Comparison of ENCODE assay signal across 22 mouse cellular contexts in the genomic region with DNA sequence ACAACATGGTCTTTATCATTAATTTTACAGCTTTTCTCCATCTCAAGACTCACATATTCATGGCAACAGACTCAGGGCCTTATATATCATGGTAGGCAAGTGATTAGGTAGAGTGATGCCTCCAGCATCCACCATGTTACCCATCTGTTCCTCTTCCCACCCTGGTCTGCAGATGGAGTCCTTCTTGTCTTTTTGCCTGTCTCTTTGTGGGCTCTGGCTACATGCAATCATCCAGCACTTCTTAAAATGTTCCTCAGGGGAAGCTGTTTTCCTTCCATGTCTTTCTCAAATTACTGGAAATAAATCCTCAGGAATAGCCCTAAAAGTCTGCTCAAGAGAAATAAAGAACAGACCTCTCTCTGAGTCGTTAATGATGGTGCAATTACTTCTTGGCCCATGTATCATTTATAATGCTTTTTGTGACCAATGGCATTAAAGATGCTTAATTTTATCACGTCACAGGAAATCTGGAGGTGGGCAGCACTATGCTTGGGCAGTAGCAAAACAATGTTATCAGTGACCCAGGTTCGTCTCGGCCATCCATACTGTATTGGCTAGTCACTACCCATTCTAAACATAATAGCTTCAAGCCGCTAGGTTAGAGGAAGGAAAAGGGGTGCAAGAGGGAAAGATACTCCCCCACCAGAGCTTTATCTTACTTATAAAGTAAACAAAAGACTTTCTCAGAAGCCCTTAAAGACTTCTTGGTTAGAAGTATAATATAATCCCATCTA.
"Had no signal": no experiment of that assay in that cellular context is flagged by ENCODE, and none has a peak within 500 bp of the region (broad histone marks: within the 10 kb centered on the region; RNA-seq: fewer than 3 reads in every experiment).

No protein-coding gene starts in this region.

- ATAC-seq: forebrain, embryonic 15.5 days; forebrain, postnatal 0 days; hindbrain, postnatal 0 days; intestine, embryonic 16.5 days; liver, embryonic 12.5 days had no signal

- H3K9ac ChIP-seq: forebrain, embryonic 15.5 days; forebrain, postnatal 0 days; hindbrain, embryonic 13.5 days; hindbrain, embryonic 15.5 days; limb, embryonic 13.5 days; limb, embryonic 15.5 days; liver, embryonic 12.5 days; liver, embryonic 14.5 days had no signal

- H3K4me2 ChIP-seq: forebrain, embryonic 15.5 days; heart, embryonic 11.5 days; hindbrain, embryonic 13.5 days; hindbrain, embryonic 15.5 days; limb, embryonic 13.5 days; limb, embryonic 15.5 days; liver, embryonic 12.5 days had no signal

- H3K9me3 ChIP-seq: forebrain, embryonic 15.5 days; hindbrain, embryonic 13.5 days; hindbrain, embryonic 15.5 days; limb, embryonic 13.5 days; limb, embryonic 15.5 days; liver, embryonic 12.5 days had no signal

- H3K36me3 ChIP-seq: forebrain, embryonic 15.5 days; hindbrain, embryonic 13.5 days; hindbrain, embryonic 15.5 days; limb, embryonic 13.5 days; limb, embryonic 15.5 days; liver, embryonic 12.5 days had no signal

- H3K27ac ChIP-seq: forebrain, embryonic 15.5 days; hindbrain, embryonic 13.5 days; hindbrain, embryonic 15.5 days; hindbrain, postnatal 0 days; limb, embryonic 13.5 days; limb, embryonic 15.5 days; liver, embryonic 12.5 days; liver, embryonic 14.5 days had no signal

- H3K27me3 ChIP-seq: forebrain, embryonic 15.5 days; hindbrain, embryonic 13.5 days; hindbrain, embryonic 15.5 days; limb, embryonic 13.5 days; limb, embryonic 15.5 days; liver, embryonic 12.5 days had no signal

- H3K4me1 ChIP-seq: forebrain, embryonic 15.5 days; hindbrain, embryonic 13.5 days; hindbrain, embryonic 15.5 days; liver, embryonic 12.5 days had no signal

- DNase-seq: forebrain, postnatal 0 days; gastrocnemius, postnatal 14 days; gastrocnemius, postnatal 36 days; heart, adult 11 months; heart, postnatal 10 days; heart, postnatal 36 days; kidney, adult 18-20 months; kidney, adult 9 months; kidney, postnatal 25 days; layer of hippocampus, adult 9-11 months; layer of hippocampus, postnatal 36 days; left cerebral cortex, postnatal 4 days had no signal

- H3K4me3 ChIP-seq: forebrain, embryonic 15.5 days; hindbrain, embryonic 13.5 days; hindbrain, embryonic 15.5 days; limb, embryonic 13.5 days; limb, embryonic 15.5 days; liver, embryonic 12.5 days had no signal
